Mouse (Mus musculus) heart, postnatal 0 days (tissue): ENCODE measurements at regions not wholly inside any gene's neighbourhood (a gene's known extent, or its start where the extent isn't known, plus 50 kb on each side); places are given as distances from the start of the nearest gene placed in this dataset.

Source experiments
- CTCF ChIP-seq: IDR thresholded peaks from 2 replicates; pipeline ENCODE4 v1.5.1; 2016; ENCODE audit warnings: antibody characterized with exemption, control low read depth, low read depth
- EP300 ChIP-seq: IDR thresholded peaks from 2 replicates; pipeline ENCODE4 v1.6.1; 2016; ENCODE audit warnings: antibody characterized with exemption, low read depth

DNA sequence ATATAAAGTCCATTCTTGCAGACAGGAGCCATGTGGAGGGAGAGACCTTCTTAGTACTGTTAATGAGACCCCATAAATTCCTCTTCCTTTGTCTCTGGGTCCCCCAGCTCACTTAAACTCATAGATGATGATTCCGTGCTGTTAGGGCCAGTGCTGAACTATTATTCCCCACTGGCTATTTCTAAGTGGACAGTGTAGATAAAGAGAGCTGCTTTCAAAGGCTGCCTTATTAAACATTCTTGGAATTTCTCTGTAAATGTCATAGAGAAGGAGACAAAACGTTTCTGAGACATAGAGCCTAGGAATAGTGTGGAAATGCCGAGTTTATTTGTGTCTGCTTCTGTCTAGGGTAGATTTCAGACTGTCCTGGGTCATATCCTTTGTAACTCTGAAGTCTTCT lies 209.5 kb upstream of the Unc93a2 start:
- no peak for TF ChIP-seq CTCF
- no peak for TF ChIP-seq EP300
